Mouse (Mus musculus) left cerebral cortex, adult 11 months (tissue): ENCODE measurements around the gene Mgat5b.

Experiments
- DNase-seq: peaks from one replicate; pipeline ENCODE4 v3.0.0; 2022; ENCODE audit warnings: low spot score

Gene Mgat5b

GRCm38 (mm10) chr11:117031249-117031648 is 112.6 kb downstream of the Mgat5b start:
- DNase-seq: no peak

GRCm38 (mm10) chr11:117035661-117036336 is 117.1 kb downstream of the Mgat5b start:
- DNase-seq: no peak
